Comparison of ENCODE assay signal across 13 mouse cellular contexts in the genomic region with DNA sequence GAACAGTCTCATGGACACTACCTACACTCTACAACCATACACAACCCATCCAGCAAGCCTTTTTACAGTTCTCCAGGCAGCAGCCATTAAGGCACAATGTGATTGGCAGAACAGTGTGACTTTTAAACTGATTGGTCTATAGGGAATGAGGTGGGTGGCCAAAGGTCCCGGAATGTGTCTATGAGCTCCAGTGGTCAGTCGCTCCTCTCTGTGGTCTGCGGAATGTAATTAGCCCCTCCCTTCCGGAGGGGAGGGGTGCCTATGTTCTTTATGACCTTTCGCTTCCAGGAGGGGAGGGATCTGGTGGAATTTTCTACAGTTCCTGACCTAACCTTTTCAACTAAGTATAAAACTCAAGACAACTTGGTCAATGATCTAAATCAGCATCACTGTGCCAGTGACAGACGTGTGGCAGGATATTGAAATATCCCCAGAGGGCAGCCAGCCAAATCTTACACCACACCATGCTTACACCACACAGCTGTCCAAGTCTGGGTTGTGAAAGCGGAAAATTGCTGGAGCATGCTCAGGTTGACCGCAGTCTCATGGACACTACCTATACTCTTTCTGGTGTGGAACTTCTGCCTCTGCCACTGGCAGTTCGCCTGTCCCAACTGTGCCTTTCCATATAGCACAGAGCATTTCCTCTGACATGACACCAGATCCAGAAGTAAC.
DNase-seq lines count a peak whose midpoint lies in the region; ATAC-seq and TF ChIP-seq lines count a peak whose summit lies in the region.
"Had no signal": no experiment of that assay in that cellular context is flagged by ENCODE, and none has a peak within 500 bp of the region (broad histone marks: within the 10 kb centered on the region; RNA-seq: fewer than 3 reads in every experiment).

No protein-coding gene starts in this region.

- H3K4me1 ChIP-seq in midbrain, postnatal 0 days (ENCODE audit: insufficient read depth, low read length), result no peaks in the 10 kb centered on the region
- H3K4me1 ChIP-seq in midbrain, embryonic 11.5 days (ENCODE audit: control insufficient read depth, insufficient read depth, low read length), result no peaks in the 10 kb centered on the region
- peaks cover 5% of the 10 kb centered on the region; the same call in 1 of the 2 replicates for H3K4me1 ChIP-seq in limb, embryonic 14.5 days (ENCODE audit: control insufficient read depth, insufficient read depth, low read length)
- H3K4me1 ChIP-seq in hindbrain, embryonic 12.5 days, result no peaks in the 10 kb centered on the region
- H3K4me1 ChIP-seq in intestine, embryonic 16.5 days (ENCODE audit: control insufficient read depth, insufficient read depth, low read length), result no peaks in the 10 kb centered on the region
- H3K4me1 ChIP-seq: midbrain, embryonic 13.5 days; neural tube, embryonic 13.5 days had no signal

- no peak overlapping the region for H3K4me3 ChIP-seq in midbrain, postnatal 0 days (ENCODE audit: low read depth, low read length)
- no peak overlapping the region for H3K4me3 ChIP-seq in midbrain, embryonic 11.5 days (ENCODE audit: low read depth, low read length)
- H3K4me3 ChIP-seq in limb, embryonic 14.5 days (replicated peaks; ENCODE audit: low read length), result no peak overlapping the region
- H3K4me3 ChIP-seq in hindbrain, embryonic 12.5 days, result no peak overlapping the region
- H3K4me3 ChIP-seq in intestine, embryonic 16.5 days (ENCODE audit: low read length), result no peak overlapping the region
- H3K4me3 ChIP-seq: midbrain, embryonic 13.5 days; neural tube, embryonic 13.5 days had no signal

- WGBS in midbrain, postnatal 0 days, result 86% methylated on average over 9 of the region's 9 CpGs
- WGBS in midbrain, embryonic 11.5 days, result 84% methylated on average over 9 of the region's 9 CpGs
- 65% methylated on average over 9 of the region's 9 CpGs for WGBS in limb, embryonic 14.5 days
- 78% methylated on average over 9 of the region's 9 CpGs for WGBS in hindbrain, embryonic 12.5 days
- WGBS in intestine, embryonic 16.5 days, result 79% methylated on average over 9 of the region's 9 CpGs

- peak; percentile 34; the same call in 1 of the 2 replicates for ATAC-seq in midbrain, postnatal 0 days (ENCODE audit: low FRiP score)
- no peak for ATAC-seq in midbrain, embryonic 11.5 days (ENCODE audit: low FRiP score)
- ATAC-seq in limb, embryonic 14.5 days (ENCODE audit: low FRiP score, low read depth), result peak; percentile 60; the same call in 1 of the 2 replicates
- no peak for ATAC-seq in hindbrain, embryonic 12.5 days (ENCODE audit: low FRiP score)
- ATAC-seq in intestine, embryonic 16.5 days, result no peak
- ATAC-seq: hindbrain, postnatal 0 days; midbrain, embryonic 13.5 days had no signal

- peak; percentile 36 for DNase-seq in adrenal gland, adult 2 months
- DNase-seq in adrenal gland, postnatal 4 days (ENCODE audit: low spot score in 2 of 2), result no peak
- DNase-seq in midbrain, postnatal 0 days (ENCODE audit: low spot score), result no peak
- no peak for DNase-seq in midbrain, embryonic 11.5 days (ENCODE audit: low spot score, missing footprints)
- peak; percentile 27 for DNase-seq in limb, embryonic 14.5 days (ENCODE audit: low spot score)
- no peak for DNase-seq in right cerebral cortex, postnatal 36 days (ENCODE audit: low spot score in 2 of 2)
- DNase-seq: cerebellum, adult 9-10 months had no signal

- no peak overlapping the region for H3K27ac ChIP-seq in midbrain, postnatal 0 days (ENCODE audit: low read depth, low read length)
- no peak overlapping the region for H3K27ac ChIP-seq in midbrain, embryonic 11.5 days (ENCODE audit: low read depth, low read length)
- no peak overlapping the region for H3K27ac ChIP-seq in limb, embryonic 14.5 days (replicated peaks; ENCODE audit: low read depth, low read length)
- no peak overlapping the region for H3K27ac ChIP-seq in hindbrain, embryonic 12.5 days
- no peak overlapping the region for H3K27ac ChIP-seq in intestine, embryonic 16.5 days (ENCODE audit: low read length)
- H3K27ac ChIP-seq: hindbrain, postnatal 0 days; liver, embryonic 14.5 days; midbrain, embryonic 13.5 days; neural tube, embryonic 13.5 days had no signal

- no peak overlapping the region for H3K4me2 ChIP-seq in midbrain, postnatal 0 days (ENCODE audit: low read depth, low read length, poor library complexity, severe bottlenecking)
- H3K4me2 ChIP-seq in midbrain, embryonic 11.5 days, result no peak overlapping the region
- no peak overlapping the region for H3K4me2 ChIP-seq in limb, embryonic 14.5 days (replicated peaks; ENCODE audit: low read depth, low read length, severe bottlenecking)
- H3K4me2 ChIP-seq in hindbrain, embryonic 12.5 days (replicated peaks), result no peak overlapping the region
- no peak overlapping the region for H3K4me2 ChIP-seq in intestine, embryonic 16.5 days (ENCODE audit: low read depth, low read length)
- H3K4me2 ChIP-seq: midbrain, embryonic 13.5 days; neural tube, embryonic 13.5 days had no signal

- no peaks in the 10 kb centered on the region for H3K36me3 ChIP-seq in midbrain, postnatal 0 days (ENCODE audit: insufficient read depth, low read length)
- H3K36me3 ChIP-seq in midbrain, embryonic 11.5 days (ENCODE audit: control insufficient read depth, insufficient read depth, low read length), result no peaks in the 10 kb centered on the region
- no peaks in the 10 kb centered on the region for H3K36me3 ChIP-seq in limb, embryonic 14.5 days (ENCODE audit: control insufficient read depth, insufficient read depth, low read length)
- H3K36me3 ChIP-seq in hindbrain, embryonic 12.5 days, result no peaks in the 10 kb centered on the region
- no peaks in the 10 kb centered on the region for H3K36me3 ChIP-seq in intestine, embryonic 16.5 days (ENCODE audit: control insufficient read depth, insufficient read depth, low read length)
- H3K36me3 ChIP-seq: midbrain, embryonic 13.5 days; neural tube, embryonic 13.5 days had no signal

- no peaks in the 10 kb centered on the region for H3K9me3 ChIP-seq in midbrain, postnatal 0 days (ENCODE audit: low read length)
- H3K9me3 ChIP-seq in midbrain, embryonic 11.5 days (ENCODE audit: control insufficient read depth, low read length), result no peaks in the 10 kb centered on the region
- no peaks in the 10 kb centered on the region for H3K9me3 ChIP-seq in limb, embryonic 14.5 days (ENCODE audit: control insufficient read depth, low read length)
- H3K9me3 ChIP-seq in hindbrain, embryonic 12.5 days (replicated peaks), result no peaks in the 10 kb centered on the region
- H3K9me3 ChIP-seq in intestine, embryonic 16.5 days (ENCODE audit: control insufficient read depth, low read length), result no peaks in the 10 kb centered on the region
- H3K9me3 ChIP-seq: midbrain, embryonic 13.5 days; neural tube, embryonic 13.5 days had no signal

- no peak for TF ChIP-seq CTCF in midbrain, postnatal 0 days (IDR thresholded peaks at IDR 0.05)

- no peak overlapping the region for H3K9ac ChIP-seq in midbrain, postnatal 0 days (replicated peaks; ENCODE audit: low read length, poor library complexity, severe bottlenecking)
- no peak overlapping the region for H3K9ac ChIP-seq in midbrain, embryonic 11.5 days (ENCODE audit: low read length)
- H3K9ac ChIP-seq in limb, embryonic 14.5 days (ENCODE audit: low read depth, low read length, severe bottlenecking), result no peak overlapping the region
- no peak overlapping the region for H3K9ac ChIP-seq in hindbrain, embryonic 12.5 days
- no peak overlapping the region for H3K9ac ChIP-seq in intestine, embryonic 16.5 days (ENCODE audit: low read depth, low read length)
- H3K9ac ChIP-seq: liver, embryonic 14.5 days; midbrain, embryonic 13.5 days; neural tube, embryonic 13.5 days had no signal

- TF ChIP-seq POLR2A in limb, embryonic 14.5 days (IDR thresholded peaks at IDR 0.05; ENCODE audit: borderline replicate concordance, extremely low read depth, insufficient read depth, insufficient read length), result no peak

- no peaks in the 10 kb centered on the region for H3K27me3 ChIP-seq in midbrain, postnatal 0 days (ENCODE audit: insufficient read depth, low read length)
- no peaks in the 10 kb centered on the region for H3K27me3 ChIP-seq in midbrain, embryonic 11.5 days (ENCODE audit: control insufficient read depth, insufficient read depth, low read length)
- no peaks in the 10 kb centered on the region for H3K27me3 ChIP-seq in limb, embryonic 14.5 days (ENCODE audit: control insufficient read depth, insufficient read depth, low read length)
- no peaks in the 10 kb centered on the region for H3K27me3 ChIP-seq in hindbrain, embryonic 12.5 days
- H3K27me3 ChIP-seq in intestine, embryonic 16.5 days (replicated peaks; ENCODE audit: control insufficient read depth, insufficient read depth, low read length), result no peaks in the 10 kb centered on the region
- H3K27me3 ChIP-seq: midbrain, embryonic 13.5 days; neural tube, embryonic 13.5 days had no signal

Comparison
In these comparisons a context has a peak if more than half of its experiments do, and no peak if none do; other contexts are left out.
1. DNase-seq: peak in adrenal gland, adult 2 months (single experiment) and limb, embryonic 14.5 days (single experiment); none in adrenal gland, postnatal 4 days (0 of 2), midbrain, postnatal 0 days (single experiment), midbrain, embryonic 11.5 days (single experiment) and right cerebral cortex, postnatal 36 days (0 of 2).
2. ATAC-seq: peak in midbrain, postnatal 0 days (single experiment) and limb, embryonic 14.5 days (single experiment); none in midbrain, embryonic 11.5 days (single experiment), hindbrain, embryonic 12.5 days (single experiment) and intestine, embryonic 16.5 days (single experiment).